Mouse (Mus musculus) hindbrain, embryonic 10.5 days (tissue): Measurements from ENCODE around the gene Ntmt1. TPM values are rescaled to one million over a fixed set of nuclear protein-coding genes. Genes with fewer than 3 reads are reported as not detected.

Experiments
- DNase-seq: peaks from one replicate; pipeline ENCODE4 v3.0.0-alpha.2; 2017; ENCODE audit warnings: low spot score
- H3K27ac ChIP-seq: fragments of 300-500 bp; sonication (generic); 2 replicates; pipeline ENCODE4 v1.5.1; 2016; ENCODE audit warnings: mild to moderate bottlenecking, moderate library complexity
- H3K27me3 ChIP-seq: fragments of 300-500 bp; sonication (generic); 2 replicates; pipeline ENCODE4 v1.6.1; 2016; ENCODE audit warnings: mild to moderate bottlenecking; ENCODE audit not compliant: poor library complexity, insufficient read depth, severe bottlenecking
- H3K36me3 ChIP-seq: fragments of 300-500 bp; sonication (generic); 2 replicates; pipeline ENCODE4 v1.6.1; 2016; ENCODE audit warnings: mild to moderate bottlenecking, moderate library complexity
- H3K4me1 ChIP-seq: fragments of 300-500 bp; sonication (generic); replicated peaks from 2 replicates; pipeline ENCODE4 v1.6.1; 2016; ENCODE audit warnings: mild to moderate bottlenecking
- H3K4me3 ChIP-seq: fragments of 300-500 bp; sonication (generic); 2 replicates; pipeline ENCODE4 v1.5.1; 2016; ENCODE audit warnings: mild to moderate bottlenecking, moderate library complexity
- H3K9me3 ChIP-seq: fragments of 300-500 bp; sonication (generic); 2 replicates; pipeline ENCODE4 v1.6.1; 2016; ENCODE audit warnings: mild to moderate bottlenecking, moderate library complexity
- WGBS: fragments of 180-500 bp; shearing (Covaris S2); methylation state at CpG from one replicate; pipeline ENCODE4 v1.1.7; 2016; 5-methylcytosine and 5-hydroxymethylcytosine counted together
- polyA plus RNA-seq: library from polyadenylated mRNA; unstranded; fragments of >200 nt; fragmentation: Nextera tagmentation; extraction: Ambion mirVana; gene quantifications from 2 replicates; pipeline ENCODE4 v1.2.1, GENCODE M21; 2016

Gene Ntmt1
- 125 and 134 TPM in 2 replicates for polyA plus RNA-seq

DNA sequence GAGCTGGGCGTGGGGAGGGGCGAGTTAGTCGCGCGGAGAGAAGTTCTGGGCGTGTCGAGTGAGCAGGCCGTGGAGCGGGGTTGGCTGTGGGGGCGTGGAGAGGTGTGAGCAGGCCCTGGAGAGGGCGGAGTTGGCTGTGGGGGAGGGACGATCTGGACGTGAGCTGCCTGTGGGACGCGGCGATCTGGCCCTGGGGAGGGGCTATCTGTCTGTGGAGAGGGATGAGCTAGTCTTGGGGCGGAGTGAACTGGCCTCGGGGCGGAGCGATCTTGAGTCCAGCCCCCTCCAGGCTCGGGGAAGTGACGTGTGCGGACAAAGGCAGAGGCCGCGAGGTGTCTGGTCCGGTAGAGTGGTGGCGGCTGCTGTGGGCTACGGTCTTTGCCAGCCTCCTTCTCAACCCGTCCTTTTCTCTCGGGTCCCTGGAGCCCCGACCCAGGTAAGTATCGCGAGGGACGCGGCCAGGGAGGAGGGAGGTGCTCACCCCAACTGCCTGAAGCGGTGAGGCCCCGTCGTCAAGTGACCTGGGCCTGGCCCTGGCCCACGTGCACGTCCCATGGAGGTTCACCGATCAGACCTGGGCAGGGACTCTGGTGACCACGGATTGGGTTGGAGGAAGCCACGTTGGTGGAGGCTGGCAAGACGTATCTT, at the start of gene Ntmt1:
Gene Ntmt1 (plus strand): TSS at position 179 of the 648 bp plus-strand sequence.
- peak within 1 kb of the TSS; percentile 90 for H3K27ac ChIP-seq
- DNase-seq = peak; percentile 100
- peaks cover 12% of the 10 kb centered on the region for H3K27me3 ChIP-seq
- under 1% methylated on average over 44 of the region's 44 CpGs for WGBS
- H3K4me3 ChIP-seq = peak within 1 kb of the TSS; percentile 66
- no peaks in the 10 kb centered on the region for H3K9me3 ChIP-seq
- H3K4me1 ChIP-seq = peaks cover 38% of the 10 kb centered on the region
- peaks cover 30% of the 10 kb centered on the region for H3K36me3 ChIP-seq

DNA sequence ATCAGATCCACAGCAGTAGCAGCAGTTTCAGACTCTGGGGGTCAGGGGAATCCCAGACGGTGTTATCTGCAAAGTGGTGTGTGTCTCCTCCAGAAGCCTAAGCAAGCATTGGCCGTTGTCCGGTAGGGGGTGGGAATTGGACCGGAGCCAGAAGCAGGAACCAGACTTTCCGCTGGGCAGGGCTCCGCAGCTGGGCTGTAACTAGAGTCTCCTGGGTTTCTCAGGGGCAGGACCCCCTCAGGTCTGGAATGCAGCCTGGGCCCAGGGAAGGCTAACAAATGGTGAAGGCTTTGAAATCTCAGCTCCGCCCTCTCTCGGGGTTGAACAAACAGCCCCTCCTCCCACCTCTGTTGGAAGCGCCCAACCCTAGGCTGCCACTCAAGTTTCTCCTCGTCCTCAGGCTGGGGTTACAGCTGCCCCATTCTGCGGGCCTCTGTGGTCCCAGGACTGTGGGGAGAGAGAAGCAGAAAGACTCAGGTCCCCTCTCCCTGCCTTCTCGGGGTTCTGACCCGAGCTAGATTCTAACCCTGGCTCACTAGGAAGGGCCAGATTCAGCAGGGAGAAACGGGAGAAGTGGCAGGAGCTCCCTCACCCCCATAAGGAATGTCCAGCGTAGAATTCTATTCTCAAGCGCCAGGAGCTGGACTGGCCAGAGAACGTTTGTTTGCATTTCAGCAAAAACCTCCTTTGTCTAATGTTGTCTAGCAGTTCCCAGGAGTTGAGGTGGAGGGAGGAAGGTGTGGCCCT, 49.1 kb upstream of the Ntmt1 start:
- Histone ChIP-seq H3K4me1 (peaks cover 66% of the 10 kb centered on the region), H3K9me3 (peaks cover 23% of the 10 kb centered on the region), H3K4me3 (peak overlapping the region; percentile 28), H3K36me3 (peaks cover 3% of the 10 kb centered on the region; the same call in 1 of the 2 replicates), H3K27me3 (peaks cover 8% of the 10 kb centered on the region; the same call in 1 of the 2 replicates), H3K27ac (peak overlapping the region; percentile 93)
- peak; percentile 91 for DNase-seq
- WGBS = 2% methylated on average over 17 of the region's 17 CpGs

DNA sequence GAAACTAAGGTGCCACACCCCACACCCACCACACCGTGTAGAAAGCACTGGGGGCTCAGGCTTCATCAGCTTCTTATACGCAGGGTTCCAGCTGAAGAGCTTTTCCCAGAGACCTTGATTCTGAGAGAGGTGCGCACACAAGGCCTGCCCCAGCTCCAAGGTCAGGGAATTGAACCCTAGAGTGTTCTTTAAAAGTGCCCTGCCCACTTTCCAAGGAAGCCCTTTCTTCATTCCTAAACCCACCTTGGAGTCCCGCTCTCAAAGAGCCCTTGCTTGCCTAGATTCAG, 48.6 kb upstream of the Ntmt1 start:
- DNase-seq = no peak
- 0 out of 2 replicates have a peak, but pooled peaks cover 3% of the 10 kb centered on the region for H3K27me3 ChIP-seq
- peaks cover 23% of the 10 kb centered on the region for H3K9me3 ChIP-seq
- peaks cover 3% of the 10 kb centered on the region; the same call in 1 of the 2 replicates for H3K36me3 ChIP-seq
- WGBS = 26% methylated on average over 4 of the region's 4 CpGs
- H3K4me3 ChIP-seq = peak overlapping the region; percentile 28; the same call in 1 of the 2 replicates
- peak overlapping the region; percentile 93 for H3K27ac ChIP-seq
- H3K4me1 ChIP-seq = peaks cover 63% of the 10 kb centered on the region

DNA sequence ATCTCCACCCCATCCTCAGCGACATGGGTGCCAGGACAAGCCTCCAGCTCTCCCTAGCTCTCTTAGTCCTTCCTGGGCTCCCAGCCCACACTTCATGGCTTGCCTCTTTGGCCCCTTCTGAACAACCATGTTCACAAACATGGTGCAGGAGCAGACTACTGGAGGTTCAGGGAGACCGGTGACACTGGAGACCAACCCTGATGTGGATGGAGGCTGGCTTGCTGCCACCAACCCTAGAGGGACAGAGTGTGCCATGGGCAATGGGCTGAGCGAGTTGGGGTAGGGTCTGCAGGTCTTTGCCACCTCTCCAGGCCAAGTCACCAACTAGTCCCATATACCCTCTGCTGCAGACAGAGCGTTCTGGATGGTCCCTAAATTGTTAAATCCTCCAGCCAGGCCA, 48.2 kb upstream of the Ntmt1 start:
- peaks cover 59% of the 10 kb centered on the region for H3K4me1 ChIP-seq
- peaks cover 23% of the 10 kb centered on the region for H3K9me3 ChIP-seq
- H3K4me3 ChIP-seq = no peak overlapping the region
- peaks cover 3% of the 10 kb centered on the region; the same call in 1 of the 2 replicates for H3K36me3 ChIP-seq
- H3K27me3 ChIP-seq = no peaks in the 10 kb centered on the region
- 75% methylated on average over 4 of the region's 4 CpGs for WGBS
- H3K27ac ChIP-seq = peak overlapping the region; percentile 93
- DNase-seq = no peak

DNA sequence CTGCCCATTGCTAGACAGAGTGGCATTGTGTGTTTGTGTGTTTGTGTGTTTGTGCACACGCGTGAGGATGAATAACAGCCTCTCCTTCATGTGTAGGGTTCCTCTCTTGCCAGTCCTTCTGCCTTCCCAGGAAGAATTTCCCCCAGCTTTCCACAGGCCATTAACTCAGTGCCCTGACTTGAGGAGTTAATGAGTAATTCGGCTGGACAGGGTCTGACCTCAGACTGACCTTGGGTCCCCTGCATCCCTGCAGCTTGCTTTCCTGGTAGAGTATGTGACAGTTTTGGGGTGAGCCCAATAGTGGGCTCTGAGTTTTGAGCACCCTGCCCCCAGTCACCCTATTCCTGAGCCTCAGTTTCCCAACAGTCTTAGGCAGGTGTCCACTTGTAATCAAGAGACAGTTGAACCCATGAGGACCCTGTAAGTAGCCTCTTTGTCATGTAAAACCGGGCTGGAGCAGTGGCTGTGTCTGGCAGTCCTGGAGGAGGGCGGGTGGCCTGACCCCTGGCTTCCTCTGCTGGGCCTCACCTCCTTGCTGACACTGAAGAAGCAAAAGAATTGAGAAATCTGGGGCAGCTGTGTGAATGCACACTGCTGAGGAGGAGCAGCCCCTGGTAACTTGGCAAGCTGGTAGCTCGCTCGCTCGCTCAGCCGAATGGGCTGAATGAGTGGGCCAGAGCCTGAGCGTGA, 47.6 kb upstream of the Ntmt1 start:
- H3K27me3 ChIP-seq = no peaks in the 10 kb centered on the region
- peaks cover 55% of the 10 kb centered on the region for H3K4me1 ChIP-seq
- DNase-seq = peak; percentile 82
- peaks cover 7% of the 10 kb centered on the region; the same call in 1 of the 2 replicates for H3K36me3 ChIP-seq
- peaks cover 29% of the 10 kb centered on the region for H3K9me3 ChIP-seq
- peak overlapping the region; percentile 93 for H3K27ac ChIP-seq
- H3K4me3 ChIP-seq = 0 out of 2 replicates have a peak overlapping the region, but pooled peaks have one; percentile 30
- WGBS = 21% methylated on average over 10 of the region's 10 CpGs

DNA sequence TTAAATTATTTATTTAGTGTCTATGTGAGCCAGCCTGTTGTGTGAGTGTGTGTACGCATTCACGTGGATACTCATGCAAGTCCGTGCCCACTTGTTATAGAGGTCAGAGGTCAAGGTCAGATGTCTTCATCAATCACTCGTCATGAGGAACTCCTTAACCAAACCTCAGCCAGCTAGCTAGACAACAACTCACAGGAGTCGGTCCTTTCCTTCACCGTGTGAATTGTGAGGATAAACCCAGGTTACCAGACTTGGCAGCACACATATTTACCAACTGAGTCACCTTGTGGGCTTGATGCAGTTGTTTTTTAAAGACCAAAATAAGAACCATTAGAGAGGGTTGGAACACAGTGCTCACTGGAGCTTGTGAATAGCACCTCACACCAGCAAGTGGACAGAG, 46.9 kb upstream of the Ntmt1 start:
- H3K4me1 ChIP-seq = peaks cover 53% of the 10 kb centered on the region
- no peaks in the 10 kb centered on the region for H3K27me3 ChIP-seq
- WGBS = 12% methylated on average over 6 of the region's 6 CpGs
- H3K9me3 ChIP-seq = peaks cover 30% of the 10 kb centered on the region
- H3K27ac ChIP-seq = peak overlapping the region; percentile 93
- H3K36me3 ChIP-seq = peaks cover 11% of the 10 kb centered on the region
- no peak overlapping the region for H3K4me3 ChIP-seq
- DNase-seq = no peak

DNA sequence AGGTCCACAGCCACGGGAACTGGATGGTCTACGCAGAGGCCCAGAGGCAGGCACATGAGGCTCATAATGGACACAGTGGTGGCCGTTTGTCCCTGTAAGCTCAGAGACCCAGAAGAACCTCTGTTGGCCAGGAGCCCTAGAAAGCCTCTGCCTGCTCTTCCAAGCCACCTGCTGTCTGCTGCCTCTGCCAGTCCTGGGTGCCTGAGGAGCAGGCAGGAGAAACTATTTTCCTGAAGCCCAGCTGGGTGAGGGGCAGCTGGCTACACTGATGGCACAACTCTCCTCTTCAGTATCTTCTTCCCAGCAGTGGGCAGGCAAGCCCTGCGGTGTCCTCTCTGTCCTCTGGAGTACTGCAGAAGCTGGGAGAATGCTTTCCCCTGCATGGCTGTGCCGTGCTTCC, 41.2 kb upstream of the Ntmt1 start:
- Histone ChIP-seq H3K36me3 (peaks cover 8% of the 10 kb centered on the region), H3K9me3 (peaks cover 22% of the 10 kb centered on the region), H3K27ac (peak overlapping the region; percentile 75), H3K27me3 (no peaks in the 10 kb centered on the region), H3K4me3 (no peak overlapping the region), H3K4me1 (peaks cover 47% of the 10 kb centered on the region)
- WGBS = 84% methylated on average over 5 of the region's 5 CpGs
- DNase-seq = no peak

DNA sequence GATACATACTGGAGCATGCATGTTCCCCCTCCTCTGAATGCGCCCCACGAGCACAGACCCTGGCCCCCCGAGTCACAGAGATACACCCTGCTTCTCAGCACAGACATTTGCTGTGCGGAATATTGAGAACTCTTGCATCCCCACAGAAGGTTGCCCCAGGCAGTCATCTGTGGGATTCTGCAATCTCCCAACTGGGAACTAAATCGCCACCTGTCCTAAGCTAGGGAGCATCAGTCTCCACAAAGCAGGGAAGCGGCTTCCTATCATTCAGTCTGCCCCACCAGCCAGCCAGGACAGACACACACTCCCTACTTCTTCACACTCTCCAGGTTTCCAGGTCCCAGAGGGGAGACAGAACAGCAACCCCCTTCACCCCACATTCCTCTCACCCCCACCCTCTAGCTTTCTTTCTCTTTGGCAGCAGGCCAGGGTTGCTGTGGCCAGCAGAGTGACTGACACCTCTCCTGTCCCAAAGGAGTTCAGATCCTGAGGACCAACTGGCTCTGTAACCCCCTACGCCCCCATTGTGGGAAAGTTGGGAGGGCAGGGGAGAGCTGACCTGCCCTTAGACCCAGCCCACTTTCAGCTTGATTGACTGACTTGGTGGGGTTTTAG, 39.9 kb upstream of the Ntmt1 start:
- H3K9me3 ChIP-seq = peaks cover 14% of the 10 kb centered on the region
- no peaks in the 10 kb centered on the region for H3K27me3 ChIP-seq
- peaks cover 60% of the 10 kb centered on the region for H3K4me1 ChIP-seq
- 78% methylated on average over 7 of the region's 7 CpGs for WGBS
- peak overlapping the region; percentile 75 for H3K27ac ChIP-seq
- no peak overlapping the region for H3K4me3 ChIP-seq
- peaks cover 8% of the 10 kb centered on the region for H3K36me3 ChIP-seq
- DNase-seq = no peak

DNA sequence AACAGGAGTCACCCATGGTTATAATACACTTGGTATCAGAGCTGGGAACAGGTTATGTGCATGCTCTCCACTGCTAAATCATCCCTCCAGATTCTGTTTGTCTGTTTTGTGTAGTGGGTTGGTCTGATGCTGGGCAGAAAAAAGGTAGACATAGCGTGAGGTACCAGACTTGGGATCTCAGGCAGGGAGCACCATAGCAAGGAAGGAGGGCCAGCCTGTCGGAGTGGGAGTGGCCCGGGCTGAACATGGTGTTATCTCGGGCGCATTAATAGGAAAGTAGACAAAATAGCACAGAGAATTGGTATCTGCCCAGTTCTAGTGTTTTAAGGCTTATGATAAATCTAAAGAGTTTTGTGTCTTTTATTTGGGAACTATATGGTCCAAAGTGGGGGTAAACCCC, 39.1 kb upstream of the Ntmt1 start:
- Histone ChIP-seq H3K27me3 (no peaks in the 10 kb centered on the region), H3K9me3 (peaks cover 9% of the 10 kb centered on the region), H3K27ac (peak overlapping the region; percentile 75), H3K36me3 (peaks cover 8% of the 10 kb centered on the region), H3K4me3 (no peak overlapping the region), H3K4me1 (peaks cover 68% of the 10 kb centered on the region)
- no peak for DNase-seq
- WGBS = 87% methylated on average over 5 of the region's 5 CpGs

DNA sequence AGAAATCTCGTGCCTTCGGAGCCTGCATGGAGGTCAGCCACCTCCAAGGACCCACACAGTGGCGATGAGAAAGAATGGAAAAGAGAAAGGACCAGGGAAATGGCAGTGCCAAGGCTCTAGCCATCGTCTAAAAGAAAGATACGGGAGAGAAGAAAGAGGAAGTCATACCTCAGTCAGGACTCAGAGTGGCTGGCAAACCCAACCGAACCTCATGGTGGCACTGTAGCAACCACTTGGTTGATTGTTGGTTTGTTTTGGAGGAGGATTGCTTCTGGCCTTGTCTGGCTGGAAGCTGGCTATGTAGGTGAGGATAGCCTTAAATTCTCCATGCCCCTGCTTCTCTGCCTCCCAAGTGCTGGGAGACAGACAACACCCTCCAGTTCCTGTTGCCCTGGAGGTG, 38.4 kb upstream of the Ntmt1 start:
- Histone ChIP-seq H3K27ac (peak overlapping the region; percentile 24), H3K36me3 (peaks cover 8% of the 10 kb centered on the region), H3K9me3 (peaks cover 9% of the 10 kb centered on the region), H3K27me3 (no peaks in the 10 kb centered on the region), H3K4me1 (peaks cover 74% of the 10 kb centered on the region), H3K4me3 (no peak overlapping the region)
- WGBS = 62% methylated on average over 6 of the region's 6 CpGs
- no peak for DNase-seq

DNA sequence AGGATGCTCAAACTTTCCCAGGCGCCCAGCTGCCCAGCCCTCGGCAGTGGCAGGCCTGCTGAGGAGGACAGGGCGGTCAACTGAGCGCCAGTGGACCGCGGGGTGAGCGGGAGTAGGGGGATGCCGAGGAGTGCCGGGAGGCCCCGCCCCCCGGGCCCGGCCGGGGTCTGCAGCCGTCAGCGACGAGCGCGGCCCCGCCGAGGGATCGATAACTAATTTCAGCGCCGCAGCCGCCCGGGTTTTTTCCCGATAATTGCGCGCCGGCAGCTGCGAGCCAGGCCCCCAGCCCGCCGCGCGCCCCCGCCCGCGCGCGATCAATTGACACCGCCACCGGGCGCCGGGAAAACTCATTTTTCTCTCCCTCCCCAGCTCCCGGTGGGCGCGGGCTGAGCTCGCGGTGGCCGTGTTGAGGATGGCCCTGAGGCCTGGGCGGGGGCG, 36.2 kb upstream of the Ntmt1 start:
- Histone ChIP-seq H3K27ac (peak overlapping the region; percentile 92), H3K36me3 (no peaks in the 10 kb centered on the region), H3K4me3 (peak overlapping the region; percentile 53), H3K27me3 (no peaks in the 10 kb centered on the region), H3K9me3 (no peaks in the 10 kb centered on the region), H3K4me1 (peaks cover 82% of the 10 kb centered on the region)
- DNase-seq = peak; percentile 70
- under 1% methylated on average over 51 of the region's 51 CpGs for WGBS

DNA sequence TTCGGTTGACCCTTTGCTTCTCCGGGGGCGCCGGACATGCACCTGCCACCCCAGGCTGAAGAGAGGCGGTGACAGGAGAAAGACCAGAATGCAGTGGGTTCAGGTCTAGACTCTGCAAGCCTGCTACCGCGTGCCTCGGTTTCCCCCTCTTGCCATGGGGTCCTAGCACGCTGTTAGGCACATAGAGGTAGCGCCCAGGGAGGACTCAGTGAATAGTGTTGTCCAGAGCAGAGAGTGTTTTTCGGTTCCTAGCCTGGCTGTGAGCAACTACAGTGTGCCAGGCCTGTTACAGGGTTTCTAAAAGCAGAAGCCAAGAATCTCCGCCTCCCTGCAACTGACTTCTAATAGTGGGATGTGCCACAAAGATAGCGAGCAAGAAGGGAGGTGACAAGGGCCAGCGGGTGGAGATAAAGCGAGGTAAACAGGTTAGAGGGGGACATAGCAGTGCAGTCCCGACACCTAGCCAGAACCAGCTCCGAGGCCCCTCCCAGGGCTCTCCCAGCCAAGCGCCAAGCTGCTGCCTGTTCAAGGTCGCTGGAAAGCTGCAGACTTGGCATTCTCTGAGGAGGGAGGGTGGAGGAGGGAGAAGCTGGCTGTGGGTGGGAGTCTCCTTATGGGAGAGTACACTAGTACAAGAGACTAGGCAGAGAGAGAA, 35.7 kb upstream of the Ntmt1 start:
- WGBS = 6% methylated on average over 19 of the region's 19 CpGs
- peaks cover 2% of the 10 kb centered on the region; the same call in 1 of the 2 replicates for H3K27me3 ChIP-seq
- peak; percentile 59 for DNase-seq
- peak overlapping the region; percentile 53 for H3K4me3 ChIP-seq
- no peaks in the 10 kb centered on the region for H3K9me3 ChIP-seq
- peak overlapping the region; percentile 92 for H3K27ac ChIP-seq
- no peaks in the 10 kb centered on the region for H3K36me3 ChIP-seq
- peaks cover 85% of the 10 kb centered on the region for H3K4me1 ChIP-seq
